Mouse (Mus musculus): ENCODE results near the gene Mob3b.

Mob3b gene

DNA sequence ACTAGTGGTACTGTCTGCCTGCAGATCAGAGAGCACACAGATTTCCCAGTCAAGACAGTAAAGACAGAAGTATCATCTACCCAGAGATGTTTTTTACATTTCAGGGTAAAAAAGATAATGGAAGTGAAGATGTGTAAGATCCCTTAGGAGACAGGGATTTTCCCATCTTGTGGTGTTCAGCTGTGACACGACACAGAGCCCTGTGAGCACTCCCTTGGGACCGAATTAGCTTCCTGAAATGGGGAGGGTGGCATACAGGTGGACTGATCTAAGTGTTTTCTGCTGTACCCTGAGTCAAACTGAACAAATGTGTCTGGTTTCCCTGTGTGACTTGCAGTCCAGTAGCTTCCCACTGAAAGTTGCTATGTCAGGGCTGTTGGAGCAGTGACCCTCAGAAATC, 42.3 kb downstream of the Mob3b start:
- DNase-seq (ENCODE audit: inconsistent ontology term): no peak

DNA sequence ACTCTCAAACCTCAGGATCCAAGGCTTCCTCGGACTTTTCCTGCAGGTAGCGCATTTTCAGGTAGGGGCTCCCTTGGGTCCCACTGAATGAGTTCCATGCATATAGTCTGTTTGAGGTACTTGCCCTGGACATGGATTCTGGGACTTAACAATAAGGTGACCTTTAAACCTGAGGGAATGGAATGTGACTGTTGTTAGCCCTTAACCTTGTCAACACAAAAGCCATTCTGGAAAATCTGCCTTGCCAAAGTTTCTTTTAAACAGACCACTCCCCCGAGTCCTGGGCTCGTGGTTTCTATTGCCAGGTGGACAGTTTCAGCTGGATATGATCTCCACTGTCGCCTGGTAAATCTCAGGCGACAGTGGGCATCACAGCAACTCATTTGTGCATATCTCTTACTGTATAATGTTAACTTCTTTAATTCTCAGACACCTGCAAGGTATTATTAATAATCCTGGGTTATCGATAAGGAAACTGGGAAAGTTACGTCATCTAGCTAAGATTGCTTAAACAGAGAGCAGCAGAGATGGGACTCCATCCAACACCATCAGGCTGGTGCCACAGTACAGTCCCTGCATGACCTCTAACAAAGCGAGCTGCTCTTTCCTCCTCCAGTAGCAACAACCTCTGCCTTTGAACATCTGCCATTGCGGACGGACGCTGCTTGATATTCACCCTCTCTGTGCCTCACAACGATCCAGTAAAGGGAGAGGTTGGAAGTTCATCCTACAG, 43.6 kb downstream of the Mob3b start:
- no peak for DNase-seq (ENCODE audit: inconsistent ontology term)

DNA sequence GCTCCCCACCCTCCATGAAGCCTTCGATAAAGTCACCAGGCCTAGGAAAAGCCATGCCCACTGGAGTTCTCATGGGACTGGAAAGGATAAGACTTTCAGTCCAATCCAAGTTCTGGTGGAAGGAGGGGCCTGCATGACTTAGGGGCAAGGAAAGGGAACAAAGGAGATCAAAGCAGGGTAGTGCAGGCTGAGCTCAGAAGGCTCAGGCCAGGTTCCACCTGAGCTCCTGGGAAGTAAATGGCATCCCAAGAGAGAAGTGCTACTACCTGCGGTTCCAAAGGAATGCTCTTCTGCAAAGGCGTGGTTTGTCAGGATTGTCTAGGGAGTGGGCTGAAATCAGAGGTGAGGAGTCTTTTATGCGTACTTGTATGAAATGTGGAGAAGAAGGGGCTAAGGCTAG, 44.8 kb downstream of the Mob3b start:
- no peak for DNase-seq (ENCODE audit: inconsistent ontology term)

DNA sequence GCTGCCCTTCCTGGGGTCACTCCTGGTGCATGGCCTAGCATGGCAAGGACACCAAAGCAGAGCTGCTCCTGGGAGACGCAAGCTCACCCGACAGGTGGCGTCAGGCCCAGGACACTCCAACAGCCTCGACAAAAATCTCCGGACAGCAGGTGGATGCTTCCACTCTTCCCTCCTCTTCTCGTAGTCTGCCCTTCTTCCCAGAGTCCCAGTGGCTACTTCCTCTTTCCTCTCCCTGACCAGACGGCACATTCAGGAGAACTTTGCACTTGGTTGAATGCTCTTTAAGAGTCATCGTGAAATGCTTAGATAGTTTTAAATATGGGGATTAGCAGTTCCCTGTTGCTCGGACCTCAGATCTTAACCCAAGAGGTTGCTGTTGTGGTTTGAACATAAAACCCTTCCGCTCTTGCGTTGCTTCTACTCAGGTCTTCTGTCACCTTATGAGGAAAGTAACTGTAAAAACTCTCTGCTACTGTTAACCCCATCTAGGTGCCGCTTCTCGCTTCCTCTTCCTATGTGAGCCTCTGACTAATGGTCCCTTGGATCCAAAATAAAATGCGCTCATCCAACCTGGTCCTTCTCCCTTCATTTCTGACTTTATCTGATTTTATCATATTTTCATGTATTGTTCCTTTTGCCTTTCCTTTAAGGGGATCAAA, 52.0 kb downstream of the Mob3b start:
- no peak for DNase-seq (ENCODE audit: inconsistent ontology term)

DNA sequence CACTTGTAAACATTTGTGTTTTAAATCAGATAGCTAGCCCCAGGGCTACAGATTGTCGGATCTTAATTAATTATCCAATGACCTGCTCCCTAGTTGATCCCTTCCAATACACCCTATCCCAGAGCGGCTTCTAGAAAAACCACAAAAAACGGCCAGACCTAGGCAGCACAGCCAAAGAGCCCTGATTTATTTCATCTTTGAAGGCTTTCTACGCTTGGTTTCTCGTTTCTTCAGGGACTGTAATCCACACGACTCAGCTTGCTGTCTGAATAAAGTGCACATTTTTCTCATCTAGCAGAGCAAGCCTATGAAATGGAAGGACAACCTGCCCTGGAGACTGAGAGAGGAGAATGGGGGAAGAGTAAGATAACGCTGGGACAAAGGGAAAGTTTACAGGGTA, 56.1 kb downstream of the Mob3b start:
- no peak for DNase-seq (ENCODE audit: inconsistent ontology term)

DNA sequence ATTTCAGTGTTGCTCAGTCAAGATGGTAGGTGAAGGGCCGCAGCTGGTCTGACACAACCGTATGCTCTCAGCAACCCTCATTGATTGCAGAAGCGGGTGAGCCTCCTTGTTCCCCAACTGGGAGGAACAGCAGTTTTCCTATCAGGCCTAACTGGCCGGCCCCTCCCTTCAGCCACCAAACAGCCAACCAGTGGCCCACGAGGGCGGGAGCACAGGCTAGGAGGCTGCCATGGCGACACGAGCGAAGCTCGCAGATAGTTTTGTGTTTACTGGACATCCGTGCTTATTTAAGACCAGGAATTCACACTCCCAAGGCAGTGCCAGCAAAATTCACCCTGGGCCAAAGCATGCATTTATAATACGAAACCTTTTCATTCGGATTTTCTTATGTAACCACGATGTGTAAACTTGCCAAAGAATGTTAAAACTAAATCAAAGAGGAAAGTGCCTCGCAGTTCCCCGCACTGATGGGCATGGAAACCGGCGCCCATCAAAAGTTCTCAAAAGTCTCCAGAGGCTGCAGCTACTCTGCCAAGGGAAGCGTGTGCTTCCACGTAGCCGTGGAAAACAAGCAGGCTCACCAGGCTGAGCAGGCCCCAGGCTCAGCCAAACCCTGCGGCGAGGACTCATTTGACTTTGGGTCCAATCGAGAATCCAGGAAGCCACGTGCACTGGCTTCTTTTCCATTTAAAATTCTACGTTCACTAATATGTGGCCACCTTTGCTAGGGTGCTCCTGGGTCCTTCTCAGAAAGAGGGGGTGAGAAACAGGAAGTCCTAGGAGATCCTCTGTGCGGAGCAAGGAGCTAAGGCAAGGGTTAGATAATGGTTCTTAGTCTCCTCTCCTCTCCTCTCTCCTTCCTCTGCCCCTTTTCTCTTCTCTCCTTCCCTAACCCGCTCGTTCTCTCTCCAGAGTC, 57.2 kb downstream of the Mob3b start:
- peak; percentile 95 for DNase-seq (ENCODE audit: inconsistent ontology term)

DNA sequence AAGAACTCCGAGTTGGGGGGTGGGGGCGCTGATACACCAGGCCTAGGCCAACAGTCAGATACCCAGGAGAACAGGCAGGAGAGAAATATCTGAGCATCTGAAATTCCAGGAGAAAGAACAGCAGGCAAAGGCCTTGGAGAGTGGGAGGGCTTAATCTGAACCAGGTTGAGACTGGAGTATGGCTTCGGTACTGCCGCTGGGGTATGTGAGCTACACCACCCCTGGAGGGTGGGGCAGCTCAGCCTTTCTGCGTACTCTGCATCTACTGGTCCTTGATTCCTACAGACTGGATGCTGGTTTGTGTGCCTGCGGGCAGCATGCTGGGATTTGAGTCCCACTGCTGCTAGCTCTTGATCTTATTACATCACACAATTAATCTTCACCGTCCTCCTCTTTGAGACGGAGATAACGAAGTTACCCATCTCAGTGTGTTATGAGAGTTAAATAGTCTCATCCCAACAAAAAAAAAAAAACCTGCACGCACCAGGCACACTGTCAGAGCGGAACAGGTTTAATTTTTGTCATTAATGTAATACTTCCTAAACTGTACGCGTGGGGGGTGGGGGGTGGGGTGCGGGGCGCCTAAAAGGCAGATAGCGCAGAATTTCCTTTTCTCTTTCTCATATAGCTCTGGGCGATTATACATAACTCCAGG, 57.9 kb downstream of the Mob3b start:
- peak; percentile 32 for DNase-seq (ENCODE audit: inconsistent ontology term)

DNA sequence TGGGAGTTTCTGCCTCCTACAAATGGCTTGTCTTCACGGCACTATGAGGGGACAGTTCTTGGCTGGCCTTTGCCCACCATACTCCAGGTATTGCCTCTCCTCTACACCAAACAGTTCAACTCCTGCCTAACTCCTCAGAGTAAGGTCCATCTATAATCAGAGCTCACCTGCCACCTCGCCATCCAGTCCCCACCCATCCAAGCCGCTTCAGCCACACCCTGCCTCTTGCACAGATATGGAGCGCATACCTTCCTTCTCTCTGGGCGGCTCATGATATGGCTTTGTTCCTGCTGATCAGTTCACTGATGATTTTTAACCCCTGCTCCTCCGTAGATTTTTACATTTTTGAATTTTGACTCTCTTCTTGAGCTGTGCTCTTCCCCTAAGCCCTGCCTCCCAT, 58.7 kb downstream of the Mob3b start:
- no peak for DNase-seq (ENCODE audit: inconsistent ontology term)

DNA sequence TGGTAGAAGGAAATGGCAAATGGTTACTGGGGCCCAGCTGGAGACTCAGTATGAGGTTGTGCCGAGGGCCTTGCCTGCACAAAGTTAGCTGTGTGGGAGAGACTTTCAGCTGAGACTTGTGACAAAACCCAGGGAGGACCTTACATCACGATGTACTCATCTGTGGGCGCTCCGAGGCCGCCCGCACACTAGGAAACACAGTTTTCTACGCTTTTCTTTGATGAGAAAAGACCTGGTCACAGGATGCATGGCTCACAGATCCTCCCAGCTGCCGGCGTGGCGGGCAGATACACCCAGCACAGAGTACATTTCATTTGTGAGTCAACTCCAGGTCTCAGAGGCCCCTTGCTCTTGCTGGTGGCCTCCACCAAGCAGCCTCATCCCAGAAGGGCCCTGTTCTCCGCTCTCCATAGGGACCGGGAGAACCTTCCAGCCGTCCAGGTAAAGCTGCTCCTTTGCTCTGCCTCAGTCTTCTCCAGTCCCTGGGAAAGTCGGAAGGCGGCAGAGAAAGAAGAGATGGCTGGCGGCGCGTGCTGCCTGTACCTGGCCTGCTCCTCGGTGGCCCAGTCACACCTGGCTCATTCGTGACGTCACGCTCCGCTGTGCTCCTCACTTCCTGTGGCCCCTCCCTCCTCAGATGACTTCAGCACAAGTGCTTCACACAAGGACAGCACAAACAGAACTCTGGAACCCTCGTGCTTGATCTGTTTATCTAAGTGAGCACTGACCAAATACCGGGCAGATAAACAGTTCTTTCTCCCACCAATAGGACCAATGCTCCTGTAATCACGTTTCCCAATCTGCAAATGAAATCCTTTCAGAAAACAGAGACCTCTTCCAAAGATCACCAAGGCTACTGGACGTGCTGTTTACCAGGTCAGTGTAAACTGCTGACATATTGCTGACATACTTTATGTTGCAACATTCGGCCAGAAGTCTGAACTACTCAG, 60.8 kb downstream of the Mob3b start:
- DNase-seq (ENCODE audit: inconsistent ontology term): no peak

DNA sequence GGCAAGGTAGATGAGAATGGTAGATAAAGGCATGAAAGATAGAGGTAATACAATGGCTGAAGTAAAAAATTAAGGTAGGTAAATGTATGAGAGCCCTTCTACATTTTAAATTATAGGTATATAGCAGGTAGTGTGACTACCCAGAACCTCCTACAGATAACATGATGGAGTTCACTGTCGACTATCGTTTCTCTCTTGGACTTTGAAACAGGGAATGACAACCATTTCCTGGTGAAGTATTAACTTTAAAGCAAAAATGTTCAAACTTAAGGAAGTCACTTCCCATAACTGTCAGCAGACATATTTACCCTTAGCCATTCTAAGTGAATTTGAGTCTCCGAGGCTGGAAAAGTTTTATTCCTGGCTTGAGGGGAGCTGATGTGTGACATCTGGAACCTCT, 64.8 kb downstream of the Mob3b start:
- no peak for DNase-seq (ENCODE audit: inconsistent ontology term)

DNA sequence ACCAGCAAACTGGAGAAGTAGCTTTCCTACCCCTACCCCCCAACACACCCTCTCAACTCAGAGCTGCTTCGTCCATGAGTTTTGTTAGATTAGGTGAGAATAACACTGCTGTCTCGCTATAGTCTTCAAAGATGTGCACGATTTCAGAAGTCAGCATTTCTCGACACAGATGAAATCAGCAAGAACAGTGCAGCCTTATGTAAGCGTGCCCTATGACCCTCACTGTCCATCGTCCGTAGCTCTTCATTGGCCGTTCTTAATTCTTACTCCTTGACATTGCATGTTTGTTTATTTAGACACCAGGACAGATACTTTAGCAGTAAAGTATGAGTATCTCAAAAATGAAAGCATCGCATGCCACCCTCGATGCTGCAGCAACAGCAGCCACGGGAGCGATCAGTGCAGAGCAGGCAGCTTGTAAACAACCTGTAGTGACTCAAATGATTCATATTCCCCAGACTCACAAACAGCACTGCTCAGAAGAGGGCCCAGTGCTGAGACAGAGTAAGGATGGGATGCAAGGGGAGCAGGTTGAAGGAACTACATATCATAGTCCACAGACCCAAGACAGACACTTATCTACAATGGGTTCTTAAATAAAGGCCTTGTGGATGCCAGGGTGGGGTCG, 66.0 kb downstream of the Mob3b start:
- no peak for DNase-seq (ENCODE audit: inconsistent ontology term)

DNA sequence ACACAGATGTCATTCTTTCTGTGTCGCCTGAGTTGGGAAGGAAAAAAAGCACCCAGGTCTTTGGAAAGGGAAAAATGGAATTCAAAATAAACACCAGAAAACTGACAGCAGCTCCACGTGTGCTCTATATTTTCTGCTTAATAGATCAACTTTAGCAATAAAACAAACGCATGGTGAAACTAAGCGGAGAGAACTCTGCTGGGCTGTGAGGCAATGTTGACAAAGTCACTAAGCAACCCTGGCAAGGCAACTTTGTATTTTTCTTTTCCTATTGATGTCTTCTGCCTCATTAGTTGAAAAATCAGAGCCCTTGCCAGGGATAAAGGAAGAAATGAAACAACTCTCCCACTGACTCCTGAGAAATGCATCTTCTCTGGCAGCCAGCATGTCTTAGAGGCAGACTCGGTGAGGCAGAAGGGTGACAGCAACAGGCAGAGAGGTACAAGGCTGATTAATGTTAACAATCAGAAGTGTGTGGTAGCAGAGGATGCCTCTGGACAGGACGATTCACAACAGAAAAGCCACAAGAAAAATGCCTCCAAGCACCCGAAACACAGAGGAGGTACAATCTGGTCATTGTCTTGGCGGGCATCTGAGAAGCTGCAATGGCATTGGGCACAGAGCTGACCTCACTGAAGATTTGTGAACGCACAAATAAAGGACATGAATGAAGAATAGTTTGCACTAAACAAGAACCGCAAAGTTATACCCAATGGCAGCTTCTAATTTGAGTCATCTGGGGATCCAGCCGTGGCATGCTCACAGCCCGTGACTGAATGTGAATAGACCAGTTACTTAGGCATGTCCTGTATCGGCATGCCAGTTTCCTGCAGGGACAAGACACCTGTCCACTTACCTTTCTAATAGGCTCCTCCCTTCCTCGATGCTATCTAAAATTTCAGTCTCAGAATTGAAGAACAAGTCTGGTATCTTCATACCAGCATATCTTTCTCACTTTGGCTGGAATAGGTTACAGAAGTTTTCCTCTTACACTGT, 67.7 kb downstream of the Mob3b start:
- DNase-seq (ENCODE audit: inconsistent ontology term): peak; percentile 94

DNA sequence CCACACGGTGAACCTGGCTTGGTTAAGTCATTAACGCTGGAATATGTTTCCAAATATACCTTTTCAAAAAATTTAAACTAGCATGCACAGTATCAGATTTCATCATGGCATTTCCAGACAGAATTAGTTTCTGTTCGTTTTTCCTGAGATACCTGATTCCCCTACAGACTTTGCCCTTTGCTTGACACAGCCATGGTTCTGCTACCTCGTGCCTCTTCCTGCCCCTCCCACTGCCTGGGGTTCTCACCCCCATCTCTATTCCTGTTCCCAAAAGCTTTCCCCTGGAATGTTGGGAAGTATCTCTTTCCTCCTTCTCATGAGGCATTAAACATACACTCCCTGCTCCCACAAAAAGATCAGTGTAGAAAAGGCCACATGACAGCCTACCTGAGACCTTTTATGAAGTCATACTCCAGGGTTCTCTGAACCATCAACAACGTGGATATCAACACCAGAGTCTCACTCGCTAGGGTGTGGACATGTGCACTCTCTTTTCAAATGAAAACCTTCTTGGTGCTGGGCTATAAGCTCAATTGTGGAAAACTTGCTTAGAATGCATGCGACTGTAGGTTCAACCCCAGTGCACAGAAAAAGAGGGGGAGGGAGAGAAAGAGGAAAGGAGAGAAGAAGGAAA, 71.1 kb downstream of the Mob3b start:
- DNase-seq (ENCODE audit: inconsistent ontology term): no peak

DNA sequence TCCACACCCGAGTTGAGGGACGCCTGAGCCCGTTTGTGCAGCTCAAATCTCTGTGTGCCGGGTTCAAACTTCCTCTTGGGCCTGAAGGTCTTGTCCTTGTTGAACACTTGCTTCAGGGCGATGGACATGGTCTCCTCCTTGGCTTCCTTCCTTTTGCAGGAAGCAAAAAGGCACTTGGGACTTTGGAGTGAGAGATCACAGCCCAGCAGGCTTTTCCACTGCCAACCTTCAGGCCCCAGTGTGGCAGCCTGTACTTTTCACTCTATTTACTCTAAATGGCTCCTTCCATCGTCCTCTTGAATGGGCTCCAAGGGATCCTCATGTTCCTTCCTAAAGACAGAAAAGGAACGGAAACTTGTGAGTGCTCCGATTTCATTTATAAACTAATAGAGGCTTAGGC, 73.2 kb downstream of the Mob3b start:
- no peak for DNase-seq (ENCODE audit: inconsistent ontology term)

DNA sequence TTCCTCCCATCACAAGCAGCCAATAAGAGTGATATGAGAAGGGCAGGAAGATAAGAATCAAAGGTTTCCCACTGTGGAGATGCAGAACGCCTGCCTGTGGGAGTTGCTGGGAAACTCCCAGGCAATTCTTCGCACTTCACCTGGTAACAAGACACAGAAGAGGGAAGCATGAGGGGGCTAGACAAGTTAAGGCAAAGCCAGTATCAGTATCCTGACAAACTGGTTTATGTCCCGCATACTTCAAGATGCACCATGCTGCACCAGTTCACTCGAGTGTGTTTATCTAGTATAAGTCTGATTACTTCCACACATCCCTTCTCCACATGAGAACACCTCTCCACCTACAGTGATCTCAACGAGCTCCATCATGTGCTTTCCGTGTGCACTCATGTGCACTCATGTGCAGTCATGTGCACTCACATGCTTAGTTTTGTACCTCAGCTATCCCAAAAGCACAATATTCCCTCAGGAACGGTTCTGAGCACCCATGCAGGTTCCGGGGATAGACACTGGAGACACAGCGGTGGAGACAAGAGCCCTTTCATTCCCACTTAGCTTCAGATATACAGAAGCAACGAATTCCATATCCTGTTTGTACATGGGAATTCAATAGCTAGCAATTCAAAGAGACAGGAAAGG, 74.7 kb downstream of the Mob3b start:
- DNase-seq (ENCODE audit: inconsistent ontology term): no peak

DNA sequence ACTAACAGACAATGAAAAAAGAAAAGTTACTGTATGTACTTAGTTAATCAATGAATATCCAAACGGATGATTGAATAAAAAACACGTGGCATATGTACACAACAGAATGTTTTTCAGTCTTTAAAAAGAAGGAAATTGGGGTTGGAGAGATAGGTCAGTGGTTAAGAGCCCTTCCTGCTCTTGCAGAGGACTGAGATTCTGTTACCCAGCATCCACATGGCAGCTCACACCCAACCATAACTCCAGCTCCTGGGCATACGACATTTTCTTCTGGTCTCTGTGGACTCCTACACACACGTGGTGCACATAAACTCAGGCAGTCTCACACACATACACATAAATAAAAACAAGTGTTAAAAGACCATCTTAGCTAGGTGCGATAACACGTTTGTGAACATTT, 77.0 kb downstream of the Mob3b start:
- DNase-seq (ENCODE audit: inconsistent ontology term): no peak

DNA sequence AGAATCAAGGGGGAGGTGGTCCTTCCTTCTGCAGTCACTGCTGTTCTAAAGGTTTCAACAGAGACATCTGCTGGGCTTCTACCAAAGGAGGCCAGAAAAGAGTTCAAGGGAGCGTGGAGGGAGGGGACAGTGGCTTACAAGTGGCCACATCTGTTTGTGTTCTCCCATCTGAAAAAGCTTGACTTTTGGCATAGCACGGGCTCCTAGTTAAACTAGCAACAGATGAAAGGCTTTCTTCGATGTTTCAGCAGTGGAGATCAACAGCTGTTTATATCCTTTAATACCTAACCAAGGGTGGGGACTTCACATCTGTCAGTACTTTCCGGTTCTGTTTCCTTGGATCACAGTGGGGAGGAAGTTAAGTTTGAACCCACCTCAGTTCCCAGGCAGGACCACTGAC, 88.5 kb downstream of the Mob3b start:
- no peak for DNase-seq (ENCODE audit: inconsistent ontology term)

DNA sequence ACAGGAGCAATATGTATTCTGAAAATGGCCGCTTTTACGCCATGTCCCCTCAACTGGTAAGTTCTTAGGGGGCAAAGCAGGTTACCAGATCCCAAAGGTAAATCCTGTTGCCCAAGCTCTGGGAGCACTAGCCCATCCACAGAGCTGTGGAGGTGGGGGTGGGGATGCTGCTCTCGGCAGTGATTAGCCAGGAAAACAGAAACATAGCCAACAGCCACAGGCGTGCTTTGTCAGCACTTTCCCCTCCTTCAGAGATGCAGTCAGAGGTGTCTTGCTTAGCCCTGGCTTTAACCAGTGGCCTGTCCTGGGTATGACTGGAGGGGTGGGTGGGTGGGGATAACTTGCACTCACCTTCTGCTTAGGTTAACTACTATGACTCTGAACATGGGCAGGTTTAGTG, 91.1 kb downstream of the Mob3b start:
- no peak for DNase-seq (ENCODE audit: inconsistent ontology term)

Data from Muller cell, postnatal 12 days (primary cell).